Mouse (Mus musculus): ENCODE data around the gene Trmo. TPM values are rescaled to one million over a fixed set of nuclear protein-coding genes. Genes with fewer than 3 reads are reported as not detected.

Trmo gene
- polyA plus RNA-seq, 1 experiment from 2014 or later: 11.8 TPM

DNA sequence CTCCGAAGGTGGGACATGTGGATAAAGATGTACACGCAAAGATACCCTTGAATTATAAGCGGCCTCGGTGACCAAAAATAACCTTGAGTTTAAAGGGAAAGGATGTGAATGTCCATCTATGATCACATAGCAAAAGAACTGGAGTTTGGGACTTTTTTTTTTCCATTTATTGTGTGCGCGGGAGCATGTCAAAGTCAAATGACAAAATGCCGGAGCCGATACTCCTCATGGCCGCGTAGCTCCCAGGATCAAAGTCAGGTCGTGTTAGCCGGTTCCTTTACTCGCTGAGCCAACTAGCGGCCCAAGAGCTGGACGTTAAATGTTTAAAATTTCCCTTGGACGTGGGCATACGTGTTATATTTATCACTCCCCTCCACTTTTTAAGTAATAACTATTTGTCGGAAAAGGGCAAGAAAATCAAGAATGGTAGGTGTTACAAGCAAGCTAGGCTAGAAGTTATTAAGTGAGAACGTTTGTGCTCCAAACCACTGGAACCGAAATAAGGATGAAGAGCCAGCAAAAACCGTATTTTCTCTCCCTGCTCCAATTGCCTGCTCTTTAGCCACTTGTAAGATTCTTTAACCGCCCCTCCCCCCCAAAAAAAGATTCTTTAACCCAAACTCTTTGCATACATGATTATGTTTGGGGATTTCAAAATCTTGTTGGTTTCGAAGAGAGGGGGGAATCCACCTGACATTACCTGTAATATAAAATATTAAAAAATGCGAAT lies 540 bp upstream of the Trmo start:
- Histone ChIP-seq H3K4me1 (ENCODE audit: control insufficient read depth, insufficient read depth, low read length) (no peaks in the 10 kb centered on the region), H3K27ac (replicated peaks; ENCODE audit: low read depth, low read length) (peak overlapping the region; percentile 90), H3K9me3 (replicated peaks; ENCODE audit: control insufficient read depth, low read length) (no peaks in the 10 kb centered on the region), H3K4me2 (ENCODE audit: low read depth, low read length) (peak overlapping the region; percentile 56), H3K27me3 (ENCODE audit: control insufficient read depth, insufficient read depth, low read length) (no peaks in the 10 kb centered on the region), H3K9ac (replicated peaks; ENCODE audit: low read length) (peak overlapping the region; percentile 92), H3K4me3 (ENCODE audit: low read depth, low read length) (peak overlapping the region; percentile 60), H3K36me3 (replicated peaks; ENCODE audit: control insufficient read depth, insufficient read depth, low read depth, low read length) (no peaks in the 10 kb centered on the region)
- 3% methylated on average over 24 of the region's 24 CpGs for WGBS
- no peak for ATAC-seq (replicated peaks; ENCODE audit: insufficient number of reproducible peaks, low FRiP score, low TSS enrichment, low read depth)
- peak; percentile 67 for DNase-seq (ENCODE audit: low spot score)

DNA sequence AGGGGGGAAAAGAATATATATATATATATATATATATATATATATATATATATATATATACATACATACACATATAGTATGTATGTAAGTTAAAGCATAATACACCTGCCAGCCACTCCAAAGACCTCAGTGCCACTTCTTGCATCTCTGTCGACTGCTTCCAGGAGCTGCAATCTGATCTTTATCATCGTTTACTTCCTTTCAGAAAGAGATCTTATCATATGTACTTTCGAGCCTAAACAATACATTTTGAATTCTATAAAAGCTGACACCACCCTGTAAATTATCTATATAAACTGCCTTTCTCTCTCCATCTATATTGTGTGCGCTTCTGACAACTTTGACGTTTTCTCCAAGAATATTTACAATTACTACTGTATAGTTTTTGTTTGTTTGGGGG lies 681 bp downstream of the Trmo start:
- no peak overlapping the region; the same call in 1 of the 2 replicates for H3K27ac ChIP-seq (replicated peaks; ENCODE audit: low read depth, low read length)
- no peak for DNase-seq (ENCODE audit: low spot score)
- 39% methylated on average over 5 of the region's 5 CpGs for WGBS

DNA sequence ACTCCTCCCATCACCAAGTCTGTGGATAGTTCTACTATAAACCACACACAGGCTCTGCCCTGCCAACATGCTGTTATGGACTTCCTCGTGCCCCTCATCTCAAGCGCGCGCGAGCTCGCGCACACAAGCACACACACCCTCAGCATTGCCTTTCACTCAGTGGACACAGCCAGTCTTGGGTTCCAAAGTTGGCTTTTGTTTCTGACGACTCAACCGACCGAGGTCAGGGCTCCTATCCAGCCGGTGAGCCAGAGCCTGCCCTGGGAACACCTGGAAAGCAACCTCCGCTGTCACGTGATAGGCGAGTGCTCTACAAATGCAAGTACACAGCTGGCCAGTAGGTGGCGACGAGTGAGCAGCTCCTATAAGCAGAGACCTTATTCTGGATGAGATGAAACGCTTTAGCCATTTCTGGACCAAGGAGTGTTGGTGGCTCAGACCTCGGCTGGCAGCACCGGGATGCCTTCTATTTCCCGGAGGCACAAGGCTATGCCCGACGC lies 14.3 kb downstream of the Trmo start:
- Histone ChIP-seq H3K27ac (replicated peaks; ENCODE audit: low read depth, low read length) (no peak overlapping the region), H3K9me3 (replicated peaks; ENCODE audit: control insufficient read depth, low read length) (no peaks in the 10 kb centered on the region), H3K27me3 (ENCODE audit: control insufficient read depth, insufficient read depth, low read length) (no peaks in the 10 kb centered on the region), H3K4me2 (ENCODE audit: low read depth, low read length) (peak overlapping the region; percentile 42), H3K36me3 (replicated peaks; ENCODE audit: control insufficient read depth, insufficient read depth, low read depth, low read length) (peaks cover 1% of the 10 kb centered on the region; the same call in 1 of the 2 replicates), H3K4me3 (ENCODE audit: low read depth, low read length) (peak overlapping the region; percentile 23; the same call in 1 of the 2 replicates), H3K9ac (replicated peaks; ENCODE audit: low read length) (no peak overlapping the region), H3K4me1 (ENCODE audit: control insufficient read depth, insufficient read depth, low read length) (no peaks in the 10 kb centered on the region)
- WGBS: 16% methylated on average over 22 of the region's 22 CpGs
- peak; percentile 86 for DNase-seq (ENCODE audit: low spot score)
- peak; percentile 65; the same call in 1 of the 2 replicates for ATAC-seq (replicated peaks; ENCODE audit: insufficient number of reproducible peaks, low FRiP score, low TSS enrichment, low read depth)

More for the DNA sequence above, 681 bp downstream of the Trmo start:
- no peaks in the 10 kb centered on the region for H3K36me3 ChIP-seq (replicated peaks; ENCODE audit: control insufficient read depth, insufficient read depth, low read depth, low read length)
- H3K9ac ChIP-seq (replicated peaks; ENCODE audit: low read length): no peak overlapping the region
- H3K4me1 ChIP-seq (ENCODE audit: control insufficient read depth, insufficient read depth, low read length): no peaks in the 10 kb centered on the region
- peak overlapping the region; percentile 56 for H3K4me2 ChIP-seq (ENCODE audit: low read depth, low read length)
- H3K27me3 ChIP-seq (ENCODE audit: control insufficient read depth, insufficient read depth, low read length): no peaks in the 10 kb centered on the region
- no peak for ATAC-seq (replicated peaks; ENCODE audit: insufficient number of reproducible peaks, low FRiP score, low TSS enrichment, low read depth)
- no peaks in the 10 kb centered on the region for H3K9me3 ChIP-seq (replicated peaks; ENCODE audit: control insufficient read depth, low read length)
- peak overlapping the region; percentile 60 for H3K4me3 ChIP-seq (ENCODE audit: low read depth, low read length)

DNA sequence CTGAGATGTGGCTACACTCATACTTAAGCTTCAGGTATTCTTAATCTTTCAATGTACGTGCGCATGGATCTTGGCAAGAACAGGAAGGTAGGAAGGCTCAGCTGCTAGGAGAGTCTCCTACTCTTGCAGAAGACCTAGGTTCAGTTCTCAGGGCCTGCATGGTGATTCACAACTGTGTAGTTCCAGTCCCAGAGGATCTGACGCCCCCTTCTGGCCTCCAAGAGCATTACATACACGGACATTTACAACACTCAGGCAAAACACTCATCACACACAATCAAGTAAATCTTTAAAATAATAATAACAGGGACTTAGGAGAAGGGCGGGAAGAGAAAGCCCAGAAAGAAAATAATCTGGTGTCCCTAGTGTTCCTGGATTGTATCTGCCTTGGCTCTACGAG lies 14.8 kb downstream of the Trmo start:
- Histone ChIP-seq H3K4me1 (ENCODE audit: control insufficient read depth, insufficient read depth, low read length) (no peaks in the 10 kb centered on the region), H3K27ac (replicated peaks; ENCODE audit: low read depth, low read length) (no peak overlapping the region), H3K27me3 (ENCODE audit: control insufficient read depth, insufficient read depth, low read length) (no peaks in the 10 kb centered on the region), H3K9ac (replicated peaks; ENCODE audit: low read length) (no peak overlapping the region), H3K9me3 (replicated peaks; ENCODE audit: control insufficient read depth, low read length) (no peaks in the 10 kb centered on the region), H3K4me3 (ENCODE audit: low read depth, low read length) (no peak overlapping the region), H3K4me2 (ENCODE audit: low read depth, low read length) (no peak overlapping the region), H3K36me3 (replicated peaks; ENCODE audit: control insufficient read depth, insufficient read depth, low read depth, low read length) (no peaks in the 10 kb centered on the region; the same call in 1 of the 2 replicates)
- 57% methylated on average over 6 of the region's 6 CpGs for WGBS
- no peak for ATAC-seq (replicated peaks; ENCODE audit: insufficient number of reproducible peaks, low FRiP score, low TSS enrichment, low read depth)
- DNase-seq (ENCODE audit: low spot score): peak; percentile 21

DNA sequence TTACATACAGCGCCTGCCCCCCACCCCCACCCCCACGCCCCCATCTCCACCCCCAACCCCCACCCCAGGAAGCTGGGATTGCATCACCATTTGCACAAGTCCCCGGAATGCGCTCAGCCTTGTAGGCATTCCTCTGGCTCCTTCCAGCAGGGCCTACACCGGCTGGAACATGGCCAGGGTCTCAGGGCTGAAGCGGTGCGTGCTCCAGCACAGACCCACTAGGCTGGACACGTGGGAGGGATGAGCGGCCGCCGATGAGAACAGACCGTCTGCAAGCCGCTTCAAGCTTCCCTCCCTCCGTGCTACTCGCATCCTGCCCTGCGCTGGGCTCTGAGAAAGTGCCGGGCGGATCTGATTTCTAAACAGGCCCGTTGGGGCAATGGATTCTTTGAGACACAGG lies 18.2 kb downstream of the Trmo start:
- Histone ChIP-seq H3K27ac (replicated peaks; ENCODE audit: low read depth, low read length) (no peak overlapping the region), H3K27me3 (ENCODE audit: control insufficient read depth, insufficient read depth, low read length) (no peaks in the 10 kb centered on the region), H3K9ac (replicated peaks; ENCODE audit: low read length) (peak overlapping the region; percentile 53), H3K9me3 (replicated peaks; ENCODE audit: control insufficient read depth, low read length) (no peaks in the 10 kb centered on the region), H3K4me2 (ENCODE audit: low read depth, low read length) (peak overlapping the region; percentile 32), H3K4me1 (ENCODE audit: control insufficient read depth, insufficient read depth, low read length) (no peaks in the 10 kb centered on the region), H3K36me3 (replicated peaks; ENCODE audit: control insufficient read depth, insufficient read depth, low read depth, low read length) (no peaks in the 10 kb centered on the region), H3K4me3 (ENCODE audit: low read depth, low read length) (no peak overlapping the region)
- 2% methylated on average over 19 of the region's 19 CpGs for whole genome bisulfite sequencing
- peak; percentile 82 for ATAC-seq (replicated peaks; ENCODE audit: insufficient number of reproducible peaks, low FRiP score, low TSS enrichment, low read depth)
- DNase-seq (ENCODE audit: low spot score): peak; percentile 64

DNA sequence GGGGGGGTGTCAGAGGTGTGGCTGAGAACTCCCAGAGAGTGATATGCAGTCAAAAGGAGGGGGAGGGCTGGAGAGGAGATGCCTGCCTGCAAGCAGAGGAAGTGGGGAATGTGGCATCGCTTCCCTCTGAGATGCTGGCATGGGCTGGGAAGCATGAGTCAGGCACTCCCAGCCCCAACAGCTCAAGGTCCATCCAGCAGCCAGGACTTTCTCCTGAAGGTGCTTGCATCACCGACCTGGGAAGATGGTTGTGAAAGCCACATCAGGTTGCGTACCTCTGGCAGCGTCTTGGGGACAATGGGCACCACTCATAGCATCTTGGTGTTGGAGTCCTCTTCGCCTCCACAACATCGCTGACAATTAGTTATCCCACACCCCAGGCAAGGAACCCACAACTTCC lies 18.8 kb downstream of the Trmo start:
- Histone ChIP-seq H3K27me3 (ENCODE audit: control insufficient read depth, insufficient read depth, low read length) (peaks cover 2% of the 10 kb centered on the region; the same call in 1 of the 2 replicates), H3K4me3 (ENCODE audit: low read depth, low read length) (no peak overlapping the region), H3K4me2 (ENCODE audit: low read depth, low read length) (no peak overlapping the region), H3K36me3 (replicated peaks; ENCODE audit: control insufficient read depth, insufficient read depth, low read depth, low read length) (no peaks in the 10 kb centered on the region), H3K27ac (replicated peaks; ENCODE audit: low read depth, low read length) (no peak overlapping the region), H3K9ac (replicated peaks; ENCODE audit: low read length) (no peak overlapping the region), H3K9me3 (replicated peaks; ENCODE audit: control insufficient read depth, low read length) (no peaks in the 10 kb centered on the region), H3K4me1 (ENCODE audit: control insufficient read depth, insufficient read depth, low read length) (no peaks in the 10 kb centered on the region)
- no peak for DNase-seq (ENCODE audit: low spot score)
- ATAC-seq (replicated peaks; ENCODE audit: insufficient number of reproducible peaks, low FRiP score, low TSS enrichment, low read depth): no peak
- WGBS: 41% methylated on average over 6 of the region's 6 CpGs

DNA sequence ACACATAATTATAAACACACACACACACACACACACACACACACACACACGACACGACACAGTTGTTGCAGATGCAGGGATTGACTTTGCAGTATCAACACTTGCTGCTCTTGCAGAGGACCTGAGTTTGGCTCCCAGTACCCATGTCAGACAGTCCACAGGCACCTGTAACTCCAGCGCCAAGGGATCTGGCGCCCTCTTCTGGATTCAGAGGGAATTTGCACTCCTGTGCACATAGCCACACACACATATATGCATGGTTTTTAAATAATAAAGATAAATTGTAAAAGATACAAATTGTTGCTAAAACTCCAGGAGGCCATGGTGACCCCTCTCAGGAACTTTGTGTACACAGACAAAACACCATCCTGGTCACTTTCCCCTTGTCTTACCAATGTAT lies 20.2 kb downstream of the Trmo start:
- WGBS: 63% methylated on average over 4 of the region's 4 CpGs
- Histone ChIP-seq H3K4me2 (ENCODE audit: low read depth, low read length) (no peak overlapping the region), H3K27ac (replicated peaks; ENCODE audit: low read depth, low read length) (no peak overlapping the region), H3K9ac (replicated peaks; ENCODE audit: low read length) (no peak overlapping the region), H3K27me3 (ENCODE audit: control insufficient read depth, insufficient read depth, low read length) (peaks cover 2% of the 10 kb centered on the region; the same call in 1 of the 2 replicates), H3K9me3 (replicated peaks; ENCODE audit: control insufficient read depth, low read length) (no peaks in the 10 kb centered on the region), H3K4me3 (ENCODE audit: low read depth, low read length) (no peak overlapping the region), H3K4me1 (ENCODE audit: control insufficient read depth, insufficient read depth, low read length) (no peaks in the 10 kb centered on the region), H3K36me3 (replicated peaks; ENCODE audit: control insufficient read depth, insufficient read depth, low read depth, low read length) (no peaks in the 10 kb centered on the region)
- DNase-seq (ENCODE audit: low spot score) (no peak), ATAC-seq (replicated peaks; ENCODE audit: insufficient number of reproducible peaks, low FRiP score, low TSS enrichment, low read depth) (no peak)

DNA sequence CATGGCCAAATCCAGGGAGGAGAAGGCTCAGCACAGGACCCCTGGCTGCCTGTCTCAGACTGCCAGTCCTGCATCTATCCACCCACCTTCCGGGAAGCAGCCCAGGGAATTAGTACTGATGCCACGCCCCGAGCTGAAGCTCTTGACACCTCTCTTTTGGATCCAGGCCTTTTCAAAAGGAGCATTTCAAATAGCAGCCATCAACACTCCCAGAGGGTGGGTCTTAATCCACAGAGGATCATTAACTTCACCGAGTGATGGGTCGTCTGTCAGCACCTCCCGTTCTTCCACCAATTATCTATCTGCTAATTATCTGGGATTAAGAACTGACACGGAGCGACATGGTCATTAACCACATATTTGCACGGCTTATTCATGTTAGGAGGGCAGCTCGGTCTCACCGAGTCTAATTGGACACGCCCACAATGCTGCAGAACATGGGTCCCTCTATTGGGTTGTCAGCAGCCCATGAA lies 21.7 kb downstream of the Trmo start:
- DNase-seq (ENCODE audit: low spot score) (no peak), ATAC-seq (replicated peaks; ENCODE audit: insufficient number of reproducible peaks, low FRiP score, low TSS enrichment, low read depth) (no peak)
- H3K27me3 ChIP-seq (ENCODE audit: control insufficient read depth, insufficient read depth, low read length): peaks cover 2% of the 10 kb centered on the region; the same call in 1 of the 2 replicates
- no peaks in the 10 kb centered on the region for H3K9me3 ChIP-seq (replicated peaks; ENCODE audit: control insufficient read depth, low read length)
- no peaks in the 10 kb centered on the region for H3K4me1 ChIP-seq (ENCODE audit: control insufficient read depth, insufficient read depth, low read length)
- no peak overlapping the region for H3K4me3 ChIP-seq (ENCODE audit: low read depth, low read length)
- 15% methylated on average over 12 of the region's 12 CpGs for WGBS
- H3K27ac ChIP-seq (replicated peaks; ENCODE audit: low read depth, low read length): no peak overlapping the region
- H3K9ac ChIP-seq (replicated peaks; ENCODE audit: low read length): no peak overlapping the region
- no peak overlapping the region for H3K4me2 ChIP-seq (ENCODE audit: low read depth, low read length)
- H3K36me3 ChIP-seq (replicated peaks; ENCODE audit: control insufficient read depth, insufficient read depth, low read depth, low read length): no peaks in the 10 kb centered on the region

Data from embryonic facial prominence, embryonic 11.5 days (tissue).